In the genomic region with DNA sequence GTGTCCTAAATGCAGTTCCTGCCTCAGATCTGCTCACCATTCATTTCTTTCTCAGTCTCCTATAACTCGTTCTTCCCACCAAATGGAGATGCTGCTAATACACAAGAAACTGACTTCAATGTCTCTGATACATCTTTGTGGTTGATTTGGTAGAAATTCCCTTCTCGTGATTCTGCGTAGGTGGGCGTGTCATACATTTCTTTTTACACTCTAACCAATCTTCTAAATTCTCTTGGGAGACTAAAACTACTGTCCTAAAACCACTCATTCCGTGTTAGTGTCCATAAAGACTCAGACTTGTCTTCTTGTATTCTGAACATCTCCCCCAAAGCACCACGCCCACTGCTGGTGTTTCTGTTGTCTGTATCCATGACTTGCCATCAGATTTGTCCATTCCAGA, we compare ENCODE assay signal across 33 mouse cellular contexts. TPM values are rescaled to one million over a fixed set of nuclear protein-coding genes. Genes with fewer than 3 reads are reported as not detected.
DNase-seq lines count a peak whose midpoint lies in the region; ATAC-seq lines count a peak whose summit lies in the region.
"Had no signal": no experiment of that assay in that cellular context is flagged by ENCODE, and none has a peak within 500 bp of the region (broad histone marks: within the 10 kb centered on the region; RNA-seq: fewer than 3 reads in every experiment).

No protein-coding gene starts in this region.

- no peak overlapping the region for H3K4me3 ChIP-seq in kidney, embryonic 14.5 days (ENCODE audit: low read length)
- H3K4me3 ChIP-seq: embryonic facial prominence, embryonic 10.5 days; embryonic facial prominence, embryonic 15.5 days; forebrain, embryonic 12.5 days; heart, embryonic 10.5 days; heart, embryonic 15.5 days; hindbrain, embryonic 13.5 days; layer of hippocampus, adult 2 months; left cerebral cortex, adult 2 months; limb, embryonic 13.5 days; lung, embryonic 15.5 days; midbrain, embryonic 13.5 days; neural tube, embryonic 15.5 days had no signal

- no peaks in the 10 kb centered on the region for H3K27me3 ChIP-seq in splenic B cell, adult 2 months (ENCODE audit: control insufficient read depth, insufficient read depth, low read length, poor library complexity, severe bottlenecking)
- H3K27me3 ChIP-seq in kidney, embryonic 14.5 days (ENCODE audit: control insufficient read depth, insufficient read depth, low read length) = no peaks in the 10 kb centered on the region
- H3K27me3 ChIP-seq: embryonic facial prominence, embryonic 15.5 days; forebrain, embryonic 12.5 days; heart, embryonic 15.5 days; hindbrain, embryonic 13.5 days; limb, embryonic 13.5 days; lung, embryonic 15.5 days; midbrain, embryonic 13.5 days; neural tube, embryonic 15.5 days had no signal

- no peaks in the 10 kb centered on the region for H3K36me3 ChIP-seq in splenic B cell, adult 2 months (ENCODE audit: control insufficient read depth, insufficient read depth, low read length, poor library complexity, severe bottlenecking)
- H3K36me3 ChIP-seq in kidney, embryonic 14.5 days (ENCODE audit: control insufficient read depth, insufficient read depth, low read length) = no peaks in the 10 kb centered on the region; the same call in 1 of the 2 replicates
- H3K36me3 ChIP-seq: embryonic facial prominence, embryonic 15.5 days; heart, embryonic 10.5 days; heart, embryonic 15.5 days; hindbrain, embryonic 13.5 days; lung, embryonic 15.5 days; midbrain, embryonic 13.5 days; neural tube, embryonic 15.5 days had no signal

- H3K4me2 ChIP-seq in kidney, embryonic 14.5 days (replicated peaks; ENCODE audit: low read depth, low read length) = no peak overlapping the region
- H3K4me2 ChIP-seq: embryonic facial prominence, embryonic 15.5 days; forebrain, embryonic 12.5 days; heart, embryonic 15.5 days; hindbrain, embryonic 13.5 days; limb, embryonic 13.5 days; lung, embryonic 15.5 days; midbrain, embryonic 13.5 days; neural tube, embryonic 15.5 days had no signal

- H3K4me1 ChIP-seq in kidney, embryonic 14.5 days (ENCODE audit: control insufficient read depth, insufficient read depth, low read length) = peaks cover 2% of the 10 kb centered on the region; the same call in 1 of the 2 replicates

- no peaks in the 10 kb centered on the region for H3K9me3 ChIP-seq in kidney, embryonic 14.5 days (ENCODE audit: control insufficient read depth, low read length)
- H3K9me3 ChIP-seq: embryonic facial prominence, embryonic 10.5 days; embryonic facial prominence, embryonic 15.5 days; forebrain, embryonic 12.5 days; heart, embryonic 10.5 days; heart, embryonic 15.5 days; hindbrain, embryonic 13.5 days; limb, embryonic 13.5 days; lung, embryonic 15.5 days; midbrain, embryonic 13.5 days; neural tube, embryonic 15.5 days had no signal

- no peak overlapping the region for H3K9ac ChIP-seq in kidney, embryonic 14.5 days (ENCODE audit: low read depth, low read length)
- H3K9ac ChIP-seq: embryonic facial prominence, embryonic 15.5 days; forebrain, embryonic 12.5 days; forebrain, postnatal 0 days; heart, embryonic 15.5 days; hindbrain, embryonic 13.5 days; limb, embryonic 13.5 days; liver, embryonic 14.5 days; lung, embryonic 15.5 days; midbrain, embryonic 13.5 days; neural tube, embryonic 15.5 days had no signal

- WGBS in kidney, embryonic 14.5 days = 89% methylated on average over 6 of the region's 6 CpGs

- H3K27ac ChIP-seq in kidney, embryonic 14.5 days (ENCODE audit: low read depth, low read length) = no peak overlapping the region
- H3K27ac ChIP-seq: embryonic facial prominence, embryonic 10.5 days; embryonic facial prominence, embryonic 15.5 days; forebrain, embryonic 12.5 days; heart, embryonic 10.5 days; heart, embryonic 15.5 days; hindbrain, embryonic 13.5 days; layer of hippocampus, adult 2 months; left cerebral cortex, adult 2 months; limb, embryonic 13.5 days; liver, embryonic 14.5 days; lung, embryonic 15.5 days; midbrain, embryonic 13.5 days; neural tube, embryonic 15.5 days; stomach, postnatal 0 days had no signal

- peak; percentile 38 for ATAC-seq in CD4-positive, CD25-positive, alpha-beta regulatory T cell, adult 4 months
- peak; percentile 33 for ATAC-seq in inflammation-experienced regulatory T-cells, adult 6 months
- no peak for ATAC-seq in kidney, embryonic 14.5 days (ENCODE audit: low FRiP score, low TSS enrichment)
- ATAC-seq: forebrain, postnatal 0 days; midbrain, embryonic 13.5 days had no signal

- intact Hi-C loops in heart, postnatal 14 days (cut with DNase I) = no loop called here

- DNase-seq in CD4-positive helper T cell, adult 2 months (ENCODE audit: low read depth, low spot score) = peak; percentile 44
- peak; percentile 74 for DNase-seq in splenic B cell, adult 2 months (ENCODE audit: low read depth, low spot score)
- DNase-seq in heart, postnatal 14 days = no peak
- DNase-seq: adrenal gland, adult 2 months; adrenal gland, postnatal 36 days; cerebellum, adult 2 months; cerebellum, postnatal 25 days; forebrain, postnatal 0 days; gastrocnemius, postnatal 25 days; heart, adult 11 months; heart, postnatal 36 days; kidney, adult 18-20 months; kidney, postnatal 36 days; lung, postnatal 36 days; retina, postnatal 1 day; right cerebral cortex, postnatal 14 days had no signal

RNA-seq across cellular contexts. Expression of gene Fbxo48, which starts 5.9 kb away (rescaled TPM):
- polyA plus RNA-seq in CD4-positive, CD25-positive, alpha-beta regulatory T cell, adult 4 months (2017; shearing (Covaris generic)) = under 1 TPM in 1 of 2 experiments, not detected in 1; 0.38 TPM
- 1 to 10 TPM in 2 of 3 experiments, under 1 TPM in 1; 0.36 to 1.8 (median 1.2) TPM for polyA plus RNA-seq in inflammation-experienced regulatory T-cells, adult 6 months (2017; shearing (Covaris generic))
- total RNA-seq in heart, postnatal 14 days (2021) = under 1 TPM; 0.50 to 0.61 TPM
- polyA plus RNA-seq in kidney, embryonic 14.5 days (2014; fragmentation: Nextera tagmentation; extraction: Ambion mirVana) = 1.7 and 2.3 TPM in 2 replicates

Comparison
In these comparisons a context has a peak if more than half of its experiments do, and no peak if none do; other contexts are left out.
1. DNase-seq: peak in CD4-positive helper T cell, adult 2 months (single experiment) and splenic B cell, adult 2 months (single experiment); none in heart, postnatal 14 days (0 of 2).